Mouse (Mus musculus) kidney, embryonic 15.5 days (tissue): ENCODE measurements around the gene Suds3. TPM values are rescaled to one million over a fixed set of nuclear protein-coding genes. Genes with fewer than 3 reads are reported as not detected.

Experiments used
- ATAC-seq: fragments of 200-750 bp; cut with Nextera tagmentation; replicated peaks from 2 replicates; pipeline ENCODE4 v1.8.0; 2017; ENCODE audit warnings: moderate TSS enrichment; ENCODE audit not compliant: low FRiP score
- H3K27ac ChIP-seq: fragments of 300-500 bp; sonication (generic); 2 replicates; pipeline ENCODE4 v1.5.1; 2015; ENCODE audit warnings: mild to moderate bottlenecking, inconsistent platforms
- H3K27me3 ChIP-seq: fragments of 300-500 bp; sonication (generic); 2 replicates; pipeline ENCODE4 v1.6.1; 2015; ENCODE audit warnings: inconsistent platforms
- H3K36me3 ChIP-seq: fragments of 300-500 bp; sonication (generic); 2 replicates; pipeline ENCODE4 v1.6.1; 2015; ENCODE audit warnings: inconsistent platforms
- H3K4me1 ChIP-seq: fragments of 300-500 bp; sonication (generic); 2 replicates; pipeline ENCODE4 v1.6.1; 2015; ENCODE audit warnings: inconsistent platforms
- H3K4me2 ChIP-seq: fragments of 300-500 bp; sonication (generic); 2 replicates; pipeline ENCODE4 v1.6.1; 2015; ENCODE audit warnings: moderate library complexity, mild to moderate bottlenecking, inconsistent platforms
- H3K4me3 ChIP-seq: fragments of 300-500 bp; sonication (generic); replicated peaks from 2 replicates; pipeline ENCODE4 v1.5.1; 2015; ENCODE audit warnings: mild to moderate bottlenecking, inconsistent platforms
- H3K9ac ChIP-seq: fragments of 300-500 bp; sonication (generic); 2 replicates; pipeline ENCODE4 v1.6.1; 2015; ENCODE audit warnings: mild to moderate bottlenecking, inconsistent platforms
- H3K9me3 ChIP-seq: fragments of 300-500 bp; sonication (generic); replicated peaks from 2 replicates; pipeline ENCODE4 v1.6.1; 2016; ENCODE audit warnings: inconsistent platforms
- WGBS: fragments of 180-500 bp; shearing (Covaris S2); methylation state at CpG from one replicate; pipeline ENCODE4 v1.1.7; 2015; ENCODE audit warnings: mixed read lengths; 5-methylcytosine and 5-hydroxymethylcytosine counted together
- polyA plus RNA-seq: library from polyadenylated mRNA; unstranded; fragments of >200 nt; fragmentation: Nextera tagmentation; extraction: Ambion mirVana; gene quantifications from 2 replicates; pipeline ENCODE4 v1.2.1, GENCODE M21; 2015

Gene Suds3
- polyA plus RNA-seq, result 78.3 and 78.4 TPM in 2 replicates

- ATAC-seq, result peak; percentile 79
- H3K4me1 ChIP-seq, result peaks cover 22% of the 10 kb centered on the region
- WGBS, result under 1% methylated on average over 57 of the region's 59 CpGs
- H3K4me2 ChIP-seq, result peak within 1 kb of the TSS; percentile 89
- H3K9me3 ChIP-seq, result no peaks in the 10 kb centered on the region
- H3K27me3 ChIP-seq, result no peaks in the 10 kb centered on the region
- peak within 1 kb of the TSS; percentile 98 for H3K4me3 ChIP-seq
- peaks cover 30% of the 10 kb centered on the region for H3K36me3 ChIP-seq
- peak within 1 kb of the TSS; percentile 87 for H3K27ac ChIP-seq
- peak within 1 kb of the TSS; percentile 76 for H3K9ac ChIP-seq
Measured at GRCm38 (mm10) chr5:117115836-117116366, at the start of gene Suds3. Suds3 (minus strand) TSS chr5:117116113.

GRCm38 (mm10) chr5:117164923-117165322, 49.0 kb upstream of the Suds3 start:
- WGBS, result 98% methylated on average over 2 of the region's 2 CpGs
- Histone ChIP-seq H3K4me3 (no peak overlapping the region), H3K4me2 (no peak overlapping the region), H3K27me3 (no peaks in the 10 kb centered on the region), H3K9ac (no peak overlapping the region), H3K27ac (no peak overlapping the region), H3K36me3 (no peaks in the 10 kb centered on the region), H3K4me1 (peaks cover 15% of the 10 kb centered on the region), H3K9me3 (no peaks in the 10 kb centered on the region)
- ATAC-seq, result no peak

GRCm38 (mm10) chr5:117164516-117164915, 48.6 kb upstream of the Suds3 start:
- 80% methylated on average over 5 of the region's 5 CpGs for WGBS
- H3K27ac ChIP-seq, result no peak overlapping the region
- H3K27me3 ChIP-seq, result no peaks in the 10 kb centered on the region
- peaks cover 19% of the 10 kb centered on the region for H3K4me1 ChIP-seq
- no peak overlapping the region for H3K4me2 ChIP-seq
- H3K9me3 ChIP-seq, result no peaks in the 10 kb centered on the region
- H3K9ac ChIP-seq, result no peak overlapping the region
- no peak overlapping the region for H3K4me3 ChIP-seq
- H3K36me3 ChIP-seq, result no peaks in the 10 kb centered on the region
- ATAC-seq, result no peak

GRCm38 (mm10) chr5:117163790-117164189, 47.9 kb upstream of the Suds3 start:
- no peaks in the 10 kb centered on the region for H3K9me3 ChIP-seq
- no peaks in the 10 kb centered on the region for H3K27me3 ChIP-seq
- H3K36me3 ChIP-seq, result no peaks in the 10 kb centered on the region
- ATAC-seq, result no peak
- no peak overlapping the region for H3K27ac ChIP-seq
- peaks cover 26% of the 10 kb centered on the region for H3K4me1 ChIP-seq
- WGBS, result 96% methylated on average over 13 of the region's 13 CpGs
- no peak overlapping the region for H3K4me3 ChIP-seq
- no peak overlapping the region for H3K9ac ChIP-seq
- no peak overlapping the region for H3K4me2 ChIP-seq

GRCm38 (mm10) chr5:117160499-117160898, 44.6 kb upstream of the Suds3 start:
- peaks cover 31% of the 10 kb centered on the region for H3K4me1 ChIP-seq
- H3K9ac ChIP-seq, result no peak overlapping the region
- no peak for ATAC-seq
- H3K9me3 ChIP-seq, result no peaks in the 10 kb centered on the region
- no peak overlapping the region for H3K4me2 ChIP-seq
- no peak overlapping the region for H3K4me3 ChIP-seq
- no peaks in the 10 kb centered on the region for H3K36me3 ChIP-seq
- WGBS, result 40% methylated on average over 10 of the region's 10 CpGs
- 0 out of 2 replicates have a peak overlapping the region, but pooled peaks have one; percentile 19 for H3K27ac ChIP-seq
- no peaks in the 10 kb centered on the region for H3K27me3 ChIP-seq

GRCm38 (mm10) chr5:117159805-117160291, 43.9 kb upstream of the Suds3 start:
- WGBS, result 17% methylated on average over 6 of the region's 6 CpGs
- Histone ChIP-seq H3K4me3 (no peak overlapping the region), H3K36me3 (no peaks in the 10 kb centered on the region), H3K9me3 (no peaks in the 10 kb centered on the region), H3K4me2 (no peak overlapping the region), H3K27me3 (no peaks in the 10 kb centered on the region), H3K27ac (peak overlapping the region; percentile 19; the same call in 1 of the 2 replicates), H3K4me1 (peaks cover 31% of the 10 kb centered on the region), H3K9ac (no peak overlapping the region)
- ATAC-seq, result no peak; the same call in 1 of the 2 replicates

- Histone ChIP-seq H3K27ac (peak overlapping the region; percentile 81; the same call in 1 of the 2 replicates), H3K4me3 (no peak overlapping the region), H3K36me3 (no peaks in the 10 kb centered on the region), H3K9ac (no peak overlapping the region), H3K4me2 (no peak overlapping the region), H3K27me3 (no peaks in the 10 kb centered on the region), H3K4me1 (peaks cover 31% of the 10 kb centered on the region), H3K9me3 (no peaks in the 10 kb centered on the region)
- ATAC-seq, result peak; percentile 46; the same call in 1 of the 2 replicates
- WGBS, result 28% methylated on average over 8 of the region's 8 CpGs
Measured at GRCm38 (mm10) chr5:117159326-117159725, 43.4 kb upstream of the Suds3 start.

GRCm38 (mm10) chr5:117158335-117159018, 42.6 kb upstream of the Suds3 start:
- no peak overlapping the region for H3K4me2 ChIP-seq
- H3K9ac ChIP-seq, result no peak overlapping the region
- H3K9me3 ChIP-seq, result no peaks in the 10 kb centered on the region
- H3K4me1 ChIP-seq, result peaks cover 31% of the 10 kb centered on the region
- no peak overlapping the region for H3K4me3 ChIP-seq
- peak overlapping the region; percentile 81 for H3K27ac ChIP-seq
- H3K36me3 ChIP-seq, result no peaks in the 10 kb centered on the region
- peak; percentile 29; the same call in 1 of the 2 replicates for ATAC-seq
- WGBS, result 58% methylated on average over 7 of the region's 7 CpGs
- no peaks in the 10 kb centered on the region for H3K27me3 ChIP-seq

GRCm38 (mm10) chr5:117153527-117154091, 37.7 kb upstream of the Suds3 start:
- Histone ChIP-seq H3K27ac (no peak overlapping the region), H3K27me3 (no peaks in the 10 kb centered on the region), H3K9ac (no peak overlapping the region), H3K4me2 (no peak overlapping the region), H3K9me3 (no peaks in the 10 kb centered on the region), H3K4me1 (peaks cover 7% of the 10 kb centered on the region), H3K4me3 (no peak overlapping the region), H3K36me3 (no peaks in the 10 kb centered on the region)
- WGBS, result 68% methylated on average over 15 of the region's 15 CpGs
- no peak for ATAC-seq

- H3K4me1 ChIP-seq, result peaks cover 3% of the 10 kb centered on the region; the same call in 1 of the 2 replicates
- ATAC-seq, result no peak
- no peaks in the 10 kb centered on the region for H3K36me3 ChIP-seq
- H3K4me2 ChIP-seq, result no peak overlapping the region
- no peak overlapping the region for H3K9ac ChIP-seq
- no peak overlapping the region for H3K27ac ChIP-seq
- no peaks in the 10 kb centered on the region for H3K9me3 ChIP-seq
- no peak overlapping the region for H3K4me3 ChIP-seq
- H3K27me3 ChIP-seq, result no peaks in the 10 kb centered on the region
Measured at GRCm38 (mm10) chr5:117152944-117153343, 37.0 kb upstream of the Suds3 start.

GRCm38 (mm10) chr5:117150068-117150467, 34.2 kb upstream of the Suds3 start:
- 80% methylated on average over 5 of the region's 5 CpGs for WGBS
- no peak for ATAC-seq
- Histone ChIP-seq H3K27ac (no peak overlapping the region), H3K36me3 (no peaks in the 10 kb centered on the region), H3K4me3 (no peak overlapping the region), H3K27me3 (no peaks in the 10 kb centered on the region), H3K4me2 (no peak overlapping the region), H3K4me1 (peaks cover 3% of the 10 kb centered on the region; the same call in 1 of the 2 replicates), H3K9ac (no peak overlapping the region), H3K9me3 (no peaks in the 10 kb centered on the region)
